Mouse (Mus musculus): ENCODE data around the gene Gpsm1.

The Gpsm1 gene

GRCm38 (mm10) chr2:26315072-26315924 lies at the start of gene Gpsm1:
TSS of gene Gpsm1 (plus strand) at chr2:26315515.
- DNase-seq (ENCODE audit: low spot score), result peak; percentile 58

GRCm38 (mm10) chr2:26266066-26266742 lies 49.1 kb upstream of the Gpsm1 start:
- no peak for DNase-seq (ENCODE audit: low spot score)

- no peak for DNase-seq (ENCODE audit: low spot score)
These were observed 47.1 kb upstream of the Gpsm1 start for GRCm38 (mm10) chr2:26268216-26268615.

GRCm38 (mm10) chr2:26273611-26274010 lies 41.7 kb upstream of the Gpsm1 start:
- peak; percentile 79 for DNase-seq (ENCODE audit: low spot score)

GRCm38 (mm10) chr2:26279712-26280111 lies 35.6 kb upstream of the Gpsm1 start:
- no peak for DNase-seq (ENCODE audit: low spot score)

- no peak for DNase-seq (ENCODE audit: low spot score)
These were observed 34.7 kb upstream of the Gpsm1 start for GRCm38 (mm10) chr2:26280594-26280993.

- DNase-seq (ENCODE audit: low spot score), result no peak
These were observed 29.5 kb upstream of the Gpsm1 start for GRCm38 (mm10) chr2:26285804-26286203.

- no peak for DNase-seq (ENCODE audit: low spot score)
These were observed 28.9 kb upstream of the Gpsm1 start for GRCm38 (mm10) chr2:26286391-26286790.

- no peak for DNase-seq (ENCODE audit: low spot score)
These were observed 25.2 kb upstream of the Gpsm1 start for GRCm38 (mm10) chr2:26290133-26290532.

- no peak for DNase-seq (ENCODE audit: low spot score)
These were observed 20.9 kb upstream of the Gpsm1 start, which contains the start of gene Ccdc187 for GRCm38 (mm10) chr2:26294457-26294856. TSS of gene Ccdc187 (minus strand) at chr2:26294557.

GRCm38 (mm10) chr2:26296606-26297195 lies 18.6 kb upstream of the Gpsm1 start:
- DNase-seq (ENCODE audit: low spot score), result peak; percentile 40

GRCm38 (mm10) chr2:26298208-26298855 lies 17.0 kb upstream of the Gpsm1 start:
- DNase-seq (ENCODE audit: low spot score), result no peak

- DNase-seq (ENCODE audit: low spot score), result no peak
These were observed 16.5 kb upstream of the Gpsm1 start for GRCm38 (mm10) chr2:26298856-26299230.

GRCm38 (mm10) chr2:26299336-26299735 lies 16.0 kb upstream of the Gpsm1 start:
- no peak for DNase-seq (ENCODE audit: low spot score)

GRCm38 (mm10) chr2:26300161-26300807 lies 15.0 kb upstream of the Gpsm1 start:
- DNase-seq (ENCODE audit: low spot score), result peak; percentile 76

GRCm38 (mm10) chr2:26300808-26301174 lies 14.5 kb upstream of the Gpsm1 start:
- peak; percentile 92 for DNase-seq (ENCODE audit: low spot score)

GRCm38 (mm10) chr2:26302005-26302503 lies 13.3 kb upstream of the Gpsm1 start:
- no peak for DNase-seq (ENCODE audit: low spot score)

- DNase-seq (ENCODE audit: low spot score), result no peak
These were observed 10.6 kb upstream of the Gpsm1 start for GRCm38 (mm10) chr2:26304711-26305110.

GRCm38 (mm10) chr2:26305555-26305954 lies 9.8 kb upstream of the Gpsm1 start:
- DNase-seq (ENCODE audit: low spot score), result no peak

- no peak for DNase-seq (ENCODE audit: low spot score)
These were observed 8.6 kb upstream of the Gpsm1 start for GRCm38 (mm10) chr2:26306702-26307101.

- DNase-seq (ENCODE audit: low spot score), result no peak
These were observed 5.6 kb upstream of the Gpsm1 start for GRCm38 (mm10) chr2:26309739-26310138.

- DNase-seq (ENCODE audit: low spot score), result no peak
These were observed 3.4 kb upstream of the Gpsm1 start for GRCm38 (mm10) chr2:26311936-26312335.

Data from adipocyte (in vitro differentiated cells).